Mouse (Mus musculus): ENCODE measurements around the gene Spi1.

Spi1 gene

GRCm38 (mm10) chr2:91130126-91130525 is 47.9 kb downstream of the Spi1 start:
- DNase-seq, result no peak

- DNase-seq, result no peak
Observed at GRCm38 (mm10) chr2:91131251-91131650, 49.1 kb downstream of the Spi1 start.

GRCm38 (mm10) chr2:91132035-91132434 is 49.8 kb downstream of the Spi1 start:
- no peak for DNase-seq

GRCm38 (mm10) chr2:91136513-91137412 is 54.6 kb downstream of the Spi1 start:
- no peak for DNase-seq

GRCm38 (mm10) chr2:91137481-91137880 is 55.3 kb downstream of the Spi1 start:
- DNase-seq, result no peak

- DNase-seq, result no peak
Observed at GRCm38 (mm10) chr2:91139311-91139710, 57.1 kb downstream of the Spi1 start.

- no peak for DNase-seq
Observed at GRCm38 (mm10) chr2:91139764-91140163, 57.6 kb downstream of the Spi1 start.

GRCm38 (mm10) chr2:91142920-91143319 is 60.7 kb downstream of the Spi1 start:
- no peak for DNase-seq

GRCm38 (mm10) chr2:91143401-91143800 is 61.2 kb downstream of the Spi1 start:
- DNase-seq, result no peak

- no peak for DNase-seq
Observed at GRCm38 (mm10) chr2:91148101-91148500, 65.9 kb downstream of the Spi1 start.

- DNase-seq, result no peak
Observed at GRCm38 (mm10) chr2:91151331-91151730, 69.1 kb downstream of the Spi1 start.

- DNase-seq, result no peak
Observed at GRCm38 (mm10) chr2:91152885-91153377, 70.7 kb downstream of the Spi1 start.

- DNase-seq, result no peak
Observed at GRCm38 (mm10) chr2:91154091-91154490, 71.9 kb downstream of the Spi1 start.

- DNase-seq, result no peak
Observed at GRCm38 (mm10) chr2:91157002-91157752, 75.0 kb downstream of the Spi1 start.

GRCm38 (mm10) chr2:91160591-91160990 is 78.4 kb downstream of the Spi1 start:
- DNase-seq, result peak; percentile 10

GRCm38 (mm10) chr2:91162952-91163351 is 80.8 kb downstream of the Spi1 start:
- no peak for DNase-seq

- DNase-seq, result no peak
Observed at GRCm38 (mm10) chr2:91163532-91163931, 81.3 kb downstream of the Spi1 start.

GRCm38 (mm10) chr2:91164991-91165390 is 82.8 kb downstream of the Spi1 start:
- no peak for DNase-seq

Data from kidney, adult 18-20 months (tissue).